ENCODE assay signal across 10 mouse cellular contexts in genomic region chr14:121220723-121221122, GRCm38 (mm10).
DNase-seq lines count a peak whose midpoint lies in the region; ATAC-seq and TF ChIP-seq lines count a peak whose summit lies in the region.
"Had no signal": no experiment of that assay in that cellular context is flagged by ENCODE, and none has a peak within 500 bp of the region (broad histone marks: within the 10 kb centered on the region; RNA-seq: fewer than 3 reads in every experiment).

No protein-coding gene starts in this region.

- TF ChIP-seq CTCF in CH12.LX (conservative IDR thresholded peaks at IDR 0.05 in 1 of 2, IDR thresholded peaks at IDR 0.05 in 1 of 2; ENCODE audit: low read depth in 2 of 2, low read length in 2 of 2) = peak; percentile 13 to 67; a peak in 2 of 4 replicates
- TF ChIP-seq CTCF in stomach, postnatal 0 days (IDR thresholded peaks at IDR 0.05; ENCODE audit: low read depth) = peak; percentile 82

- peaks cover 15% of the 10 kb centered on the region for H3K36me3 ChIP-seq in heart, embryonic 11.5 days (ENCODE audit: control insufficient read depth, insufficient read depth, low read length)
- peaks cover 0 to 34% of the 10 kb centered on the region in 2 experiments for H3K36me3 ChIP-seq in CH12.LX (replicated peaks in 1 of 2; ENCODE audit: control insufficient read depth in 1 of 2, insufficient read depth in 1 of 2, low read length in 1 of 2)
- H3K36me3 ChIP-seq in midbrain, embryonic 10.5 days = peaks cover 31% of the 10 kb centered on the region
- H3K36me3 ChIP-seq in stomach, postnatal 0 days (ENCODE audit: control insufficient read depth, insufficient read depth, low read length) = no peaks in the 10 kb centered on the region; the same call in 1 of the 2 replicates
- H3K36me3 ChIP-seq: G1E had no signal

- ATAC-seq in heart, embryonic 11.5 days (replicated peaks; ENCODE audit: insufficient number of reproducible peaks, low FRiP score, low TSS enrichment) = no peak
- peak; percentile 55; the same call in 1 of the 2 replicates for ATAC-seq in cerebellum, adult (ENCODE audit: insufficient number of reproducible peaks, low FRiP score, low TSS enrichment)
- no peak for ATAC-seq in stomach, postnatal 0 days (ENCODE audit: low FRiP score, low TSS enrichment)

- no peaks in the 10 kb centered on the region for H3K27me3 ChIP-seq in heart, embryonic 11.5 days (ENCODE audit: control insufficient read depth, insufficient read depth, low read length)
- no peaks in the 10 kb centered on the region for H3K27me3 ChIP-seq in CH12.LX (replicated peaks)
- H3K27me3 ChIP-seq in midbrain, embryonic 10.5 days (ENCODE audit: low read depth, poor library complexity, severe bottlenecking) = no peaks in the 10 kb centered on the region
- H3K27me3 ChIP-seq in stomach, postnatal 0 days (ENCODE audit: control insufficient read depth, insufficient read depth, low read length) = no peaks in the 10 kb centered on the region
- H3K27me3 ChIP-seq: heart, embryonic 15.5 days had no signal

- dilution Hi-C loops in CH12.LX (cut with MboI; ENCODE audit: extremely low pct_ligation_motif_present, extremely low pct_unique_long_range_greater_than_20kb, low sequenced_read_pairs) = no loop called here

- 81% methylated on average over 5 of the region's 5 CpGs for WGBS in heart, embryonic 11.5 days (ENCODE audit: insufficient replicate concordance)
- WGBS in midbrain, embryonic 10.5 days = 85% methylated on average over 5 of the region's 5 CpGs
- WGBS in stomach, postnatal 0 days = 87% methylated on average over 5 of the region's 5 CpGs

- no peak overlapping the region for H3K9ac ChIP-seq in heart, embryonic 11.5 days (ENCODE audit: low read depth, low read length)
- H3K9ac ChIP-seq in CH12.LX (ENCODE audit: insufficient read depth, low read depth) = no peak overlapping the region
- no peak overlapping the region for H3K9ac ChIP-seq in stomach, postnatal 0 days (ENCODE audit: low read length)
- H3K9ac ChIP-seq: heart, embryonic 15.5 days had no signal

- peak; percentile 95 for DNase-seq in heart, adult 11 months
- DNase-seq in CH12.LX (ENCODE audit: extremely low read depth) = peak; percentile 50
- peak; percentile 46 to 54 for DNase-seq in gastrocnemius, adult 8-10 months (ENCODE audit: low spot score in 2 of 2)
- peak; percentile 73 to 76 for DNase-seq in kidney, postnatal 25 days
- peak; percentile 30 for DNase-seq in midbrain, embryonic 10.5 days (ENCODE audit: low spot score)
- DNase-seq in stomach, postnatal 0 days (ENCODE audit: low spot score) = peak; percentile 62

- H3K27ac ChIP-seq in heart, embryonic 11.5 days (ENCODE audit: low read depth, low read length) = no peak overlapping the region
- H3K27ac ChIP-seq in CH12.LX (ENCODE audit: insufficient read depth, low read depth) = no peak overlapping the region
- no peak overlapping the region for H3K27ac ChIP-seq in midbrain, embryonic 10.5 days (replicated peaks)
- no peak overlapping the region for H3K27ac ChIP-seq in stomach, postnatal 0 days (replicated peaks)
- H3K27ac ChIP-seq: heart, embryonic 15.5 days had no signal

- TF ChIP-seq RAD21 in CH12.LX (IDR thresholded peaks at IDR 0.05; ENCODE audit: low read depth, low read length) = peak; percentile 53

- TF ChIP-seq POLR2A in CH12.LX (IDR thresholded peaks at IDR 0.05; ENCODE audit: low read depth, low read length) = no peak

- H3K4me2 ChIP-seq in heart, embryonic 11.5 days = no peak overlapping the region
- no peak overlapping the region for H3K4me2 ChIP-seq in CH12.LX (ENCODE audit: insufficient read depth, low read depth, poor library complexity, severe bottlenecking)
- H3K4me2 ChIP-seq in stomach, postnatal 0 days (replicated peaks; ENCODE audit: low read depth) = no peak overlapping the region
- H3K4me2 ChIP-seq: heart, embryonic 15.5 days had no signal

- no peak overlapping the region for H3K4me3 ChIP-seq in heart, embryonic 11.5 days (ENCODE audit: low read depth, low read length)
- H3K4me3 ChIP-seq in CH12.LX (replicated peaks in 1 of 3; ENCODE audit: low read depth in 2 of 3, low read length in 2 of 3, poor library complexity in 1 of 3) = no peak overlapping the region
- H3K4me3 ChIP-seq in midbrain, embryonic 10.5 days = no peak overlapping the region
- H3K4me3 ChIP-seq in stomach, postnatal 0 days (ENCODE audit: low read depth, low read length) = no peak overlapping the region
- H3K4me3 ChIP-seq: heart, embryonic 15.5 days had no signal

- no peaks in the 10 kb centered on the region for H3K9me3 ChIP-seq in heart, embryonic 11.5 days (replicated peaks; ENCODE audit: control insufficient read depth, low read length)
- H3K9me3 ChIP-seq in CH12.LX (replicated peaks; ENCODE audit: low read length) = peaks cover 4% of the 10 kb centered on the region
- H3K9me3 ChIP-seq in midbrain, embryonic 10.5 days (replicated peaks) = no peaks in the 10 kb centered on the region; the same call in 1 of the 2 replicates
- H3K9me3 ChIP-seq in stomach, postnatal 0 days (ENCODE audit: control insufficient read depth, low read length) = no peaks in the 10 kb centered on the region
- H3K9me3 ChIP-seq: heart, embryonic 15.5 days had no signal

- in situ Hi-C loops in CH12.LX (cut with MboI; ENCODE audit: low pct_ligation_motif_present, low pct_unique_long_range_greater_than_20kb, low sequenced_read_pairs) = loop anchor here (10.0 kb wide), 1 partner anchor 186 kb away; the partner anchor contains the start of gene Farp1

- TF ChIP-seq EP300 in CH12.LX (IDR thresholded peaks at IDR 0.05; ENCODE audit: low read length) = no peak
- TF ChIP-seq EP300 in stomach, postnatal 0 days (optimal IDR thresholded peaks at IDR 0.05) = no peak

- peaks cover 20% of the 10 kb centered on the region for H3K4me1 ChIP-seq in heart, embryonic 11.5 days (ENCODE audit: control insufficient read depth, insufficient read depth, low read length)
- H3K4me1 ChIP-seq in CH12.LX (ENCODE audit: control insufficient read depth in 1 of 2, insufficient read depth in 2 of 2) = peaks cover 0 to 4% of the 10 kb centered on the region in 2 experiments; a peak in 2 of 4 replicates
- H3K4me1 ChIP-seq in midbrain, embryonic 10.5 days = no peaks in the 10 kb centered on the region
- no peaks in the 10 kb centered on the region for H3K4me1 ChIP-seq in stomach, postnatal 0 days (replicated peaks; ENCODE audit: control insufficient read depth, insufficient read depth)

- H3K79me2 ChIP-seq in CH12.LX (replicated peaks; ENCODE audit: control insufficient read depth, extremely low read depth, insufficient read depth, poor library complexity, severe bottlenecking) = no peaks in the 10 kb centered on the region

TF ChIP-seq in CH12.LX, 34 proteins besides CTCF, POLR2A, EP300 and RAD21:
- peak; percentile 71 for TF ChIP-seq SMC3 (IDR thresholded peaks at IDR 0.05; ENCODE audit: low read depth, low read length)
- TF ChIP-seq JUND (conservative IDR thresholded peaks at IDR 0.05; ENCODE audit: low read depth, low read length) = no peak
- no peak for TF ChIP-seq MAX (IDR thresholded peaks at IDR 0.05; ENCODE audit: low read length)

Comparison
In these comparisons a context has a peak if more than half of its experiments do, and no peak if none do; other contexts are left out.
1. DNase-seq: peak in every context shown above with its lines; median percentile 95 in heart, adult 11 months; 74 in kidney, postnatal 25 days; 62 in stomach, postnatal 0 days; 50 in CH12.LX; 50 in gastrocnemius, adult 8-10 months; 30 in midbrain, embryonic 10.5 days.